Mouse (Mus musculus) hindbrain, embryonic 11.5 days (tissue): ENCODE results near the gene Dhrs1. TPM values are rescaled to one million over a fixed set of nuclear protein-coding genes. Genes with fewer than 3 reads are reported as not detected.

ENCODE experiments used
- ATAC-seq: fragments of 200-750 bp; cut with Nextera tagmentation; 2 replicates; pipeline ENCODE4 v1.8.0; 2017; ENCODE audit warnings: mild to moderate bottlenecking, moderate TSS enrichment, moderate library complexity; ENCODE audit not compliant: low FRiP score
- DNase-seq: peaks from one replicate; pipeline ENCODE4 v3.0.0-alpha.2; 2015; ENCODE audit warnings: low spot score
- H3K27ac ChIP-seq: fragments of 300-500 bp; sonication (generic); 2 replicates; pipeline ENCODE4 v1.5.1; 2014; ENCODE audit warnings: mild to moderate bottlenecking, low read depth, low read length
- H3K27me3 ChIP-seq: fragments of 300-500 bp; sonication (generic); 2 replicates; pipeline ENCODE4 v1.6.1; 2014; ENCODE audit warnings: mild to moderate bottlenecking, low read length, moderate library complexity, mixed read lengths; ENCODE audit not compliant: control insufficient read depth, insufficient read depth
- H3K36me3 ChIP-seq: fragments of 300-500 bp; sonication (generic); 2 replicates; pipeline ENCODE4 v1.6.1; 2014; ENCODE audit warnings: mild to moderate bottlenecking, low read length, moderate library complexity, mixed read lengths; ENCODE audit not compliant: control insufficient read depth, insufficient read depth
- H3K4me1 ChIP-seq: fragments of 300-500 bp; sonication (generic); replicated peaks from 2 replicates; pipeline ENCODE4 v1.6.1; 2014; ENCODE audit warnings: low read length, mixed read lengths; ENCODE audit not compliant: control insufficient read depth, insufficient read depth
- H3K4me2 ChIP-seq: fragments of 300-500 bp; sonication (generic); replicated peaks from 2 replicates; pipeline ENCODE4 v1.6.1; 2014; ENCODE audit warnings: mild to moderate bottlenecking, low read depth, low read length
- H3K4me3 ChIP-seq: fragments of 300-500 bp; sonication (generic); 2 replicates; pipeline ENCODE4 v1.5.1; 2014; ENCODE audit warnings: low read depth, low read length
- H3K9ac ChIP-seq: fragments of 300-500 bp; sonication (generic); 2 replicates; pipeline ENCODE4 v1.6.1; 2014; ENCODE audit warnings: low read depth, low read length
- H3K9me3 ChIP-seq: fragments of 300-500 bp; sonication (generic); 2 replicates; pipeline ENCODE4 v1.6.1; 2016; ENCODE audit warnings: low read length; ENCODE audit not compliant: control insufficient read depth
- WGBS: fragments of 180-500 bp; shearing (Covaris S2); extraction: QIAGEN DNeasy Blood & Tissue Kit; methylation state at CpG from one replicate; pipeline ENCODE4 v1.1.7; 2014; 5-methylcytosine and 5-hydroxymethylcytosine counted together
- polyA plus RNA-seq: library from polyadenylated mRNA; unstranded; fragments of >200 nt; fragmentation: Nextera tagmentation; extraction: Ambion mirVana; gene quantifications from 2 replicates; pipeline ENCODE4 v1.2.1, GENCODE M21; 2014

Dhrs1 gene
- polyA plus RNA-seq, 1 experiment from 2014 or later = 68.6 TPM

GRCm38 (mm10) chr14:55733889-55734288, 11.6 kb downstream of the Dhrs1 start:
- Histone ChIP-seq H3K36me3 (no peaks in the 10 kb centered on the region), H3K9ac (no peak overlapping the region), H3K4me1 (no peaks in the 10 kb centered on the region), H3K27ac (no peak overlapping the region), H3K9me3 (no peaks in the 10 kb centered on the region), H3K4me2 (no peak overlapping the region), H3K4me3 (no peak overlapping the region), H3K27me3 (no peaks in the 10 kb centered on the region)
- DNase-seq = no peak
- 83% methylated on average over 10 of the region's 10 CpGs for WGBS
- no peak for ATAC-seq

- no peak overlapping the region for H3K27ac ChIP-seq
- H3K4me3 ChIP-seq = no peak overlapping the region
- H3K36me3 ChIP-seq = no peaks in the 10 kb centered on the region
- WGBS = 81% methylated on average over 7 of the region's 7 CpGs
- H3K9me3 ChIP-seq = no peaks in the 10 kb centered on the region
- no peak overlapping the region for H3K4me2 ChIP-seq
- DNase-seq (no peak), ATAC-seq (no peak)
- H3K9ac ChIP-seq = no peak overlapping the region
- H3K27me3 ChIP-seq = no peaks in the 10 kb centered on the region
- H3K4me1 ChIP-seq = no peaks in the 10 kb centered on the region
Observed at GRCm38 (mm10) chr14:55730531-55731032, 14.9 kb downstream of the Dhrs1 start.

GRCm38 (mm10) chr14:55730116-55730515, 15.4 kb downstream of the Dhrs1 start:
- Histone ChIP-seq H3K4me2 (no peak overlapping the region), H3K36me3 (no peaks in the 10 kb centered on the region), H3K4me1 (no peaks in the 10 kb centered on the region), H3K9ac (no peak overlapping the region), H3K27ac (no peak overlapping the region), H3K27me3 (no peaks in the 10 kb centered on the region), H3K9me3 (no peaks in the 10 kb centered on the region), H3K4me3 (no peak overlapping the region)
- DNase-seq (no peak), ATAC-seq (no peak)
- WGBS = 81% methylated on average over 7 of the region's 7 CpGs

GRCm38 (mm10) chr14:55727889-55728685, 17.4 kb downstream of the Dhrs1 start:
- Histone ChIP-seq H3K4me2 (no peak overlapping the region), H3K9me3 (no peaks in the 10 kb centered on the region), H3K4me3 (no peak overlapping the region), H3K36me3 (no peaks in the 10 kb centered on the region), H3K4me1 (no peaks in the 10 kb centered on the region), H3K9ac (no peak overlapping the region), H3K27me3 (no peaks in the 10 kb centered on the region), H3K27ac (no peak overlapping the region)
- DNase-seq (no peak), ATAC-seq (no peak)
- WGBS = 74% methylated on average over 8 of the region's 8 CpGs

- Histone ChIP-seq H3K27ac (no peak overlapping the region), H3K4me3 (no peak overlapping the region), H3K4me1 (no peaks in the 10 kb centered on the region), H3K9ac (no peak overlapping the region), H3K27me3 (no peaks in the 10 kb centered on the region), H3K36me3 (no peaks in the 10 kb centered on the region), H3K9me3 (no peaks in the 10 kb centered on the region), H3K4me2 (no peak overlapping the region)
- no peak for ATAC-seq
- no peak for DNase-seq
Observed at GRCm38 (mm10) chr14:55726261-55726660, 19.2 kb downstream of the Dhrs1 start.

GRCm38 (mm10) chr14:55724411-55724871, 21.0 kb downstream of the Dhrs1 start:
- 0 out of 2 replicates have a peak, but pooled peaks cover 2% of the 10 kb centered on the region for H3K36me3 ChIP-seq
- WGBS = 69% methylated on average over 8 of the region's 8 CpGs

GRCm38 (mm10) chr14:55723433-55723832, 22.1 kb downstream of the Dhrs1 start:
- Histone ChIP-seq H3K4me3 (no peak overlapping the region), H3K9ac (no peak overlapping the region), H3K27ac (no peak overlapping the region), H3K27me3 (no peaks in the 10 kb centered on the region), H3K4me2 (no peak overlapping the region), H3K36me3 (0 out of 2 replicates have a peak, but pooled peaks cover 2% of the 10 kb centered on the region), H3K4me1 (no peaks in the 10 kb centered on the region), H3K9me3 (no peaks in the 10 kb centered on the region)
- 91% methylated on average over 7 of the region's 7 CpGs for whole genome bisulfite sequencing
- ATAC-seq (no peak), DNase-seq (no peak)

More at GRCm38 (mm10) chr14:55724411-55724871, 21.0 kb downstream of the Dhrs1 start:
- no peaks in the 10 kb centered on the region for H3K27me3 ChIP-seq
- H3K27ac ChIP-seq = no peak overlapping the region
- ATAC-seq (no peak), DNase-seq (no peak)
- H3K4me1 ChIP-seq = no peaks in the 10 kb centered on the region
- H3K9ac ChIP-seq = no peak overlapping the region
- H3K9me3 ChIP-seq = no peaks in the 10 kb centered on the region
- H3K4me3 ChIP-seq = no peak overlapping the region
- H3K4me2 ChIP-seq = no peak overlapping the region

- WGBS = 52% methylated on average over 8 of the region's 8 CpGs
- Histone ChIP-seq H3K36me3 (0 out of 2 replicates have a peak, but pooled peaks cover 2% of the 10 kb centered on the region), H3K9me3 (no peaks in the 10 kb centered on the region), H3K27ac (no peak overlapping the region), H3K4me1 (no peaks in the 10 kb centered on the region), H3K4me3 (no peak overlapping the region), H3K27me3 (no peaks in the 10 kb centered on the region), H3K9ac (no peak overlapping the region), H3K4me2 (no peak overlapping the region)
- no peak for DNase-seq
- ATAC-seq = peak; percentile 36
Observed at GRCm38 (mm10) chr14:55722438-55722945, 23.0 kb downstream of the Dhrs1 start.
